Mouse (Mus musculus) midbrain, embryonic 15.5 days (tissue): ENCODE measurements around the gene Sipa1l1. TPM values are rescaled to one million over a fixed set of nuclear protein-coding genes. Genes with fewer than 3 reads are reported as not detected.

ENCODE experiments used
- ATAC-seq: fragments of 200-750 bp; cut with Nextera tagmentation; replicated peaks from 2 replicates; pipeline ENCODE4 v1.8.0; 2017; ENCODE audit warnings: moderate TSS enrichment
- H3K27ac ChIP-seq: fragments of 300-500 bp; sonication (generic); 2 replicates; pipeline ENCODE4 v1.5.1; 2015; ENCODE audit warnings: mild to moderate bottlenecking, inconsistent platforms
- H3K27me3 ChIP-seq: fragments of 300-500 bp; sonication (generic); replicated peaks from 2 replicates; pipeline ENCODE4 v1.6.1; 2015; ENCODE audit warnings: inconsistent platforms
- H3K36me3 ChIP-seq: fragments of 300-500 bp; sonication (generic); replicated peaks from 2 replicates; pipeline ENCODE4 v1.6.1; 2015; ENCODE audit warnings: inconsistent platforms
- H3K4me1 ChIP-seq: fragments of 300-500 bp; sonication (generic); 2 replicates; pipeline ENCODE4 v1.6.1; 2015; ENCODE audit warnings: inconsistent platforms
- H3K4me2 ChIP-seq: fragments of 300-500 bp; sonication (generic); 2 replicates; pipeline ENCODE4 v1.6.1; 2015; ENCODE audit warnings: inconsistent platforms, mild to moderate bottlenecking, moderate library complexity
- H3K4me3 ChIP-seq: fragments of 300-500 bp; sonication (generic); 2 replicates; pipeline ENCODE4 v1.5.1; 2015; ENCODE audit warnings: mild to moderate bottlenecking, inconsistent platforms
- H3K9ac ChIP-seq: fragments of 300-500 bp; sonication (generic); 2 replicates; pipeline ENCODE4 v1.6.1; 2015; ENCODE audit warnings: mild to moderate bottlenecking, inconsistent platforms
- H3K9me3 ChIP-seq: fragments of 300-500 bp; sonication (generic); 2 replicates; pipeline ENCODE4 v1.6.1; 2016; ENCODE audit warnings: inconsistent platforms
- WGBS: fragments of 180-500 bp; shearing (Covaris S2); methylation state at CpG from one replicate; pipeline ENCODE4 v1.1.7; 2015; ENCODE audit warnings: mixed read lengths; 5-methylcytosine and 5-hydroxymethylcytosine counted together
- polyA plus RNA-seq: library from polyadenylated mRNA; unstranded; fragments of >200 nt; fragmentation: Nextera tagmentation; extraction: Ambion mirVana; gene quantifications from 2 replicates; pipeline ENCODE4 v1.2.1, GENCODE M21; 2015

Sipa1l1 gene
- polyA plus RNA-seq, 1 experiment from 2014 or later, result 13.5 TPM

DNA sequence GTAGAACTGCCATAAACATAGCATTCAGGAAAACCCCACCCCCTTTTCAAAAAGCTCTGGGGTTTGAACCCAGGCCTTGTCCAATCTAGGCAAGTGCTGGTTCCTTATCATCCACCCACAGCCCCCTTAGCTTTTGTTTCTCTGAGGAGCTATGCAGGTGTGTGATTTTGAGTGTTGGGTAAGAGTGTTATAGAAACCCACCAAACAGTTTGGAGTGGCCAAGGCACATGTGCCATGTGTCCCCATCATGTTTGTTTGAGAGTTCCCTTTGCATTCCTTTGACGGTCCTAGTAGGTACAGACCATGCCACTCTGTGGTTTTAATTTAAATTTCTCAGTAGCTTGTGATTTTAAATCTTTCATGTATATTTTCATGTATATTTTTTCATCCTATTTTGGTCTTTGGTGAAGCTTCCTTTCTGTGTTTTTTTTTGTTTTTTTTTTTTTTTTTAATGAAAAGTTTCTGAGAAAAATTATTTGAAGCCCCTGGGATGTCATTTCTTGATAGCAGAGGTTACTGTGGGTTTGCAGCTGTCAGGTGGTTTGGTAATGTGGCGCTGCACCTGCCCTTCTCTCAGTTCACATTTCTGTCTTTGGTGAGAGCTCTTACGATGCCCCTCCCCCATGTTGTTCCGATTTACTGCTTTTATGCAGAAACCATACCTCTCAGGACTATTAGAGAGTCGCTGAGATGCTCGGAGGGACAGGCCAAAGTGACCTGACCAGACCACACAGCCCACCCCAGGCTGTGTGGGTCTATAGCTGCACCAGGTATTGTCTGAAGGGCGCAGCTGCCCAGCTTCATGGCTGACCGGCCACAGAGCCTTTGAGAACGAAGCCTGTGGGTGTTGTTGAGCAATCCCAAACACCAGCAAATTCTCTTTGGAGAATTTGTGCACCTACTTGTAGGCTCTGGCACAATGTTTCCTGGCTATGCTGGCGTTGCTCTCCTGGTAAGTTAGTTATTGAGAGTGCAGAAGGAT is 126.1 kb downstream of the Sipa1l1 start:
- Histone ChIP-seq H3K36me3 (no peaks in the 10 kb centered on the region), H3K9me3 (no peaks in the 10 kb centered on the region), H3K4me1 (no peaks in the 10 kb centered on the region), H3K4me3 (no peak overlapping the region), H3K9ac (no peak overlapping the region), H3K27ac (no peak overlapping the region), H3K27me3 (no peaks in the 10 kb centered on the region), H3K4me2 (no peak overlapping the region)
- no peak for ATAC-seq
- WGBS, result 60% methylated on average over 10 of the region's 10 CpGs

DNA sequence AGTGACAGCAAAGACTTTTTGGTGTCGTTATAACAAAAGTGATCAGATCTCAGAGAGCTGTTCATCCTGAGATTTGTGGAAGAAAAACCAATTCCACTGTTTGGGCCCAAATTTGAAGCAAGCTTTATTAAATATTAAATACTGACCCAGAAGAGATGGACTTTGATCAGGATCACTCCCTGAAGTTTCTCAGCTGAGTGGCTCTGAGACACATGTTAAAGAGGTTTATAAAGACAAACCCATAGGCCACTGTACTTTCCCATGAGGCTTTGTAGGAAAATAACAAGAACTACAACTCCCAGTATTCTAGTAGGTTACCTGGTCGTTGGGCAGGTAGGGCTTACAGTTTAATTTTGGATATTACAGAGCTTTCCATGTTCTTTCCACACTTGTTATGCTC is 127.2 kb downstream of the Sipa1l1 start:
- no peak for ATAC-seq
- 86% methylated on average over 2 of the region's 2 CpGs for WGBS
- no peaks in the 10 kb centered on the region for H3K27me3 ChIP-seq

DNA sequence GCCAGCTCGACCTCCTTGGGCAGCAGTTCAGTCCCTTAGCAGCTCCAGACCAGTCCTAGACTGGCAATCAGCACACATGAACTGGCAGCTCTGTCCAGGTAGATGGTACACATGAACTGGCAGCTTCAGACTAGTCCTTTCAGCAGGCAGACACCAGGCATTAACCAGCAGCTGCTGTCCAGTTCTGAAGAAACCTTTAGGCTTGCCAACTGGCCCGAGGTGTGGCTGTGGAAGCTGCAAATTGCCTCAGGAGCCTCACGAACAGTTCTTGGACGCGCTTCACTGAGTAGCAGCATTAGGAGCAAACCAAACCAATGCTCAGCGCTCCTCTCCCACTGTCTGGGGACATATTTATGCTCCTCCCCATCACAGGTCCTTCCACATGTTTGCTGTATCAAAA is 128.1 kb downstream of the Sipa1l1 start:
- 76% methylated on average over 6 of the region's 6 CpGs for WGBS
- Histone ChIP-seq H3K27ac (no peak overlapping the region), H3K9ac (no peak overlapping the region), H3K36me3 (no peaks in the 10 kb centered on the region), H3K27me3 (no peaks in the 10 kb centered on the region), H3K4me2 (no peak overlapping the region), H3K4me3 (no peak overlapping the region), H3K9me3 (no peaks in the 10 kb centered on the region), H3K4me1 (no peaks in the 10 kb centered on the region)
- no peak for ATAC-seq

More for the DNA sequence above, 127.2 kb downstream of the Sipa1l1 start:
- Histone ChIP-seq H3K4me2 (no peak overlapping the region), H3K36me3 (no peaks in the 10 kb centered on the region), H3K9ac (no peak overlapping the region), H3K9me3 (no peaks in the 10 kb centered on the region), H3K4me3 (no peak overlapping the region), H3K27ac (no peak overlapping the region), H3K4me1 (no peaks in the 10 kb centered on the region)

DNA sequence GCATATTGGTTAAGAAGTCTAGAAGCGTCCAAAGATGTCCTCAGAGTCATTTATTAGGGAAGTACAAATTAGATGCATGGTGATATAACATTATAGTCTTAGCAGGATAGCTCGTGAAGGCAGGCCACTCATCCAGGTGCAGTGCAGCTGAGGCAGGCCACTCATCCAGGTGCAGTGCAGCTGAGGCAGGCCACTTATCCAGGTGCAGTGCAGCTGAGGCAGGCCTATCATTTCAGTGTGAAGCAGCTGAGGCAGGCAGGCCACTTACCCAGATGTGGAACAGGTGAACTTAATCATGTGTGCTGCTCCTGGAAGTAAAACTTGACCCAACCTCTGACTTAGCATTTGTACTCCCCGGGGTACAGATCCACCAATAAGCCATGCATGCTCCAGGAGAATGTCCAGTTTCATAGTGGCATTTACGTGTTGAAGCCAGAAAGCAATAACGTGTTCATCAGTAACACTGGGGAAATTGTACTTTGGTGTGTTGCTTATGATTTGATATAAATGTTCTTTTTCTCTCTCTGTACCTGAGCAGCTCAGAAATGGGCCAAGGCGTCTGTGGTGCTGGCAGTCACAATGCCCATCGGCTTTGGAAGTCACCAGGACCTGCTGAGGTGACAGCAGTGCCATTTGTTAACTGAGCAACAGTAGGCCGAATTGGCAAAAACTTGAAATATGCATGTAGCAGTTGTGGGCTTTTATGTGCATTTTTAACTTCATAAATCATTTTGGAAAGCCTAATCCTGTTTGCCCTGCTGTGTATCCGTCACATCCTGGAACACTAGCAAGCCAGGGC is 129.7 kb downstream of the Sipa1l1 start:
- no peak for ATAC-seq
- no peaks in the 10 kb centered on the region for H3K9me3 ChIP-seq
- 90% methylated on average over 9 of the region's 9 CpGs for WGBS
- H3K36me3 ChIP-seq, result no peaks in the 10 kb centered on the region
- H3K4me2 ChIP-seq, result no peak overlapping the region
- H3K27ac ChIP-seq, result no peak overlapping the region
- no peak overlapping the region for H3K9ac ChIP-seq
- H3K4me3 ChIP-seq, result no peak overlapping the region
- no peaks in the 10 kb centered on the region for H3K27me3 ChIP-seq
- H3K4me1 ChIP-seq, result no peaks in the 10 kb centered on the region

DNA sequence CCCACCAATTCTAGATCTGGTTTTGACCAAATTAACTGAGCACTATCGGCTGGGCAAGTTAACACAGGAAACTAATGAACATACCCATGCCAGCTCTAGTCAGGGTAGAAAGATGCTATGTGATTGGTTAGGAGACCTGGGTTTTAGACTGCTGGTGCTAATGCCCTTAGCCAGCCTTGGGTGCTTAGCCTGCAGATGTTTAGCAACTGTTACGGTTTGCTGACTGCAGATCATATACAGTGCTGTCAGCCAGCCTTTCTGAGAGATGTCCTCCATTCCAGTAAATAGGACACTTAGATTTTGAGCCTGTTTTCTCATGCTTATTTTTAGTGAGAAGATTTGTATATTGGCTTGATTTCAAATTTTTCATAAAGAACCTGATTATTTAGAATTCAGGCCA is 135.0 kb downstream of the Sipa1l1 start:
- Histone ChIP-seq H3K4me2 (no peak overlapping the region), H3K4me1 (no peaks in the 10 kb centered on the region), H3K36me3 (no peaks in the 10 kb centered on the region), H3K4me3 (no peak overlapping the region), H3K9ac (no peak overlapping the region), H3K27me3 (no peaks in the 10 kb centered on the region), H3K27ac (no peak overlapping the region), H3K9me3 (no peaks in the 10 kb centered on the region)
- ATAC-seq, result no peak
- 79% methylated on average over 2 of the region's 2 CpGs for WGBS

DNA sequence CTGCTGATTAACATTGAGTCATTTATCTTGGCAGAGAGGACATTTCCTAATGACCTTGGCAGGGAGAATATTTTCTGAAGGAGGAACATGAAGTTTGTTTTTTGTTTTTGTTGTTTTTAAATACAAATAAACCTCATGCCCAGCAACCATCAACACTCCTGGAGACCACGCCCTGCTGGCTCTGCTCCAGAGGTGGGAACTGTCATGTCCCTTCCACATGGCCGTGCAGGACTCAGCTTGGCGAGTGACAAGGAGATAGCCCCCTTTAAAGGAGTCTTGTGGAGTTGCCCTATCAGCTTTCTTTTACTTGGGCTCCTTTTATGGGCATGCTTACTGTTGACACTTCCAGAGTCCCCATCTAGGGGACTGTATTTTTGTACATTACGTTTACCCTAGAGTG is 136.9 kb downstream of the Sipa1l1 start:
- ATAC-seq, result no peak
- Histone ChIP-seq H3K9ac (no peak overlapping the region), H3K27me3 (no peaks in the 10 kb centered on the region), H3K27ac (no peak overlapping the region), H3K4me3 (no peak overlapping the region), H3K36me3 (no peaks in the 10 kb centered on the region), H3K4me2 (no peak overlapping the region), H3K9me3 (no peaks in the 10 kb centered on the region), H3K4me1 (no peaks in the 10 kb centered on the region)
- 85% methylated on average over 4 of the region's 4 CpGs for WGBS

DNA sequence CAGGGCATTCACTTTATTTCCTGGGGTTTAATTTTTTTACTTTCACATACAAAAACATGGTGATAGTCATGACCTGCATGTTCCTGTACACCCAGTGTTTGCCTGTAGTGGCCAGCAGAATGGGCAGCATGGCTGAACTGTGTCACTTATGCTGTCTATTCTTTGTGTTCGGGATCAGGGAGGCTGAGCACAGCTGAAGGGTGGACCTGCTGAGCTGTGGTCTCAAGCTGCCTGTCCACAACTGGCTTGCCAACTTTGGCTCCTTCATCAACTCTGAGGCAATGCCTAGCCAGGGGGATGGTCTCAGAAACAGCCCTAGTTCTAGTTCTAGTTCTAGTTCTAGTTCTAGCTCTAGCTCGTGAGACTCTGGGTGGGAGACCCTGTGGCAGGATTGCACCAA is 142.5 kb downstream of the Sipa1l1 start:
- WGBS, result 69% methylated on average over 2 of the region's 2 CpGs
- H3K36me3 ChIP-seq, result no peaks in the 10 kb centered on the region
- H3K27ac ChIP-seq, result peak overlapping the region; percentile 56
- H3K4me1 ChIP-seq, result peaks cover 6% of the 10 kb centered on the region
- H3K4me2 ChIP-seq, result no peak overlapping the region
- no peaks in the 10 kb centered on the region for H3K9me3 ChIP-seq
- no peak for ATAC-seq
- H3K27me3 ChIP-seq, result no peaks in the 10 kb centered on the region
- no peak overlapping the region for H3K4me3 ChIP-seq
- no peak overlapping the region for H3K9ac ChIP-seq

DNA sequence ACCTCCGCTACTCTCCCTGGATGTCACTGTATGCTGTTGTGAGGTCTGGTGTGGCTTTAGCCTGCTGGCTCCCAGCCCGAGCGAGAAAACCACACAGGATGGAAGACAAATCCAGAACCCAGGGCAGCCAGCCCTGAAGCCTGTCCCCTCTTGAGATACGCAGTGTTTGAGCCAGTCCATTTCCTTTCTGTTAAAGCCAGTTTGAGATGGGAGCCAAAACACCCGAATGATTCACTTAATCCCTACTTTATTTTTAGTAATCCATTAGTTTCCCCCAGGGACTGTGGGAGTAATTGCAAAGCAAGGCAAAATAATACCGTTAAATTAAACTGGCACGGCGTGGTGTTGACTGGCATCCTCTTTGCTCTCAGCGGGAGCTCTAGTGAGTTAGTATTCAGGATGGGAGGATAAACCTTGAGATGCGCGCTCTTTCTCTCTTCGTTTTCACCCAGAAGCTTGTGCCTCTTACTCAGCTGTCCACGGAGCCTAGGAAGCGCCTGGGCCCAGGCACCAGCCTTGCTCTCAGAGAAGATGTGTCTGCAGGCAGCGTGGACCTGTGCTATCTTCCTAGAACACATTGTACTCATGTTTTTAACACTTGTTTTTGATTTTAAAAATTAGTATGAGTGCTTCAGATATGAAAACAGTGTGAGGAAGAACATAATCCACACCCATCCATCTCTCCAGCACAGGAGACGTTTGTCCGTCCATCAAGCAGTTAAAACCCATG is 143.1 kb downstream of the Sipa1l1 start:
- Histone ChIP-seq H3K4me2 (0 out of 2 replicates have a peak overlapping the region, but pooled peaks have one; percentile 3), H3K9ac (no peak overlapping the region), H3K9me3 (no peaks in the 10 kb centered on the region), H3K4me1 (peaks cover 6% of the 10 kb centered on the region), H3K4me3 (no peak overlapping the region), H3K27ac (peak overlapping the region; percentile 56), H3K36me3 (no peaks in the 10 kb centered on the region), H3K27me3 (no peaks in the 10 kb centered on the region)
- WGBS, result 36% methylated on average over 17 of the region's 17 CpGs
- ATAC-seq, result peak; percentile 80

DNA sequence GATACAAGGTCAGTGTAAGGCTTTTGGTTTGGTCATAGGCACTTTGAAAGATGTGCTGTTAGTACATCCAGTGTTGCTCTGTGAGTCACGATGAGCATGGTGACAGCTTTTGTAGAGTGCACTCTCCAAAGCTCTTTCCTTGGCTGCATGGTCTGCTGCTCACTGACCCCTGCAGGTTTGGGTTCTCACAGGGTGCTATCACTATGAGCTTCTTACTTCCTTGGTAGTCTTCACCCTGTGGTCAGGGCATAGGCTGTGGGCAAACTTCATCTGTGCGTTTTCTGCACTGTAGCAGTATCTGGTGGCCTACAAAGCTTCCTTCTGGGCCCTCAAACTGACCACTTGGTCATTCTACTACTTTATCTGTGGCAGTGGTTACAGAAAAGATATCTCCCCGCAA is 144.0 kb downstream of the Sipa1l1 start:
- 86% methylated on average over 3 of the region's 3 CpGs for WGBS
- no peak for ATAC-seq
- no peaks in the 10 kb centered on the region for H3K27me3 ChIP-seq
- H3K9ac ChIP-seq, result no peak overlapping the region
- no peak overlapping the region for H3K4me2 ChIP-seq
- H3K4me3 ChIP-seq, result no peak overlapping the region
- no peak overlapping the region for H3K27ac ChIP-seq
- H3K9me3 ChIP-seq, result no peaks in the 10 kb centered on the region
- H3K36me3 ChIP-seq, result no peaks in the 10 kb centered on the region
- H3K4me1 ChIP-seq, result peaks cover 6% of the 10 kb centered on the region

DNA sequence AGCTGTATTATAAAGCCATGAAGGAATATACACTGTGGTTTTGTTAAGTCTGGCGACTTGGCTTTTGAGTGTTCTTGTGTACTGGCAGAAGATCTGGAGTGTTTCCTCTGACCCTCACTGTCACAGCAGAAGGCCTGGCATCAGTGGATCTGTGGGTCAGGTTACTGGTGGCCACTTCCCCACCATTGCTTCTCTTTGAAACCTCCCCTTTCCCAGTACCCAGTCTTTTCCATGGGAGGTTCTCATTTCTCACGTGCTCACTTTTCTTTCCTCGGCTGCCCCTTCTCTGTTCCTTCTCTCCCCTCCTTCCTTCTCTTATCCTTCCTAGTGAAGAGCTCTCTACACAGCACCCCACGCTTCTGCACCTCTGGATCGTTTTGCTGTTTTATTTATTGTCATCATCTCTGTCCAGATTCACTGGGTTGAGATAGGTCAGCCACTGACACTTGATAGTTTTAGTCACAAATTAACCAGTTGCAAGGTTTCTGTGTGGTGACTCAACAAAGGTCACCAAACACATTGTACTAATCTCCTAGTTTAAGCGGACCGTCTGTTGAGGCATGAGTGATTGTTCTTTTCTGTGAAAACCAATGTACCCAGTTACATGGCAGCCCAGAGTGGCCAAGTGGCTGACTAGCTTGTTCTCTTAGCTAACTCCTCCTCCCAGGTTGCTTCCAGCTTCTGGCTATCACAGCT is 150.5 kb downstream of the Sipa1l1 start:
- H3K4me1 ChIP-seq, result no peaks in the 10 kb centered on the region
- no peak overlapping the region for H3K4me3 ChIP-seq
- ATAC-seq, result no peak
- no peaks in the 10 kb centered on the region for H3K36me3 ChIP-seq
- H3K4me2 ChIP-seq, result no peak overlapping the region
- WGBS, result 84% methylated on average over 7 of the region's 7 CpGs
- no peak overlapping the region for H3K9ac ChIP-seq
- H3K27ac ChIP-seq, result no peak overlapping the region
- H3K9me3 ChIP-seq, result no peaks in the 10 kb centered on the region
- H3K27me3 ChIP-seq, result no peaks in the 10 kb centered on the region

DNA sequence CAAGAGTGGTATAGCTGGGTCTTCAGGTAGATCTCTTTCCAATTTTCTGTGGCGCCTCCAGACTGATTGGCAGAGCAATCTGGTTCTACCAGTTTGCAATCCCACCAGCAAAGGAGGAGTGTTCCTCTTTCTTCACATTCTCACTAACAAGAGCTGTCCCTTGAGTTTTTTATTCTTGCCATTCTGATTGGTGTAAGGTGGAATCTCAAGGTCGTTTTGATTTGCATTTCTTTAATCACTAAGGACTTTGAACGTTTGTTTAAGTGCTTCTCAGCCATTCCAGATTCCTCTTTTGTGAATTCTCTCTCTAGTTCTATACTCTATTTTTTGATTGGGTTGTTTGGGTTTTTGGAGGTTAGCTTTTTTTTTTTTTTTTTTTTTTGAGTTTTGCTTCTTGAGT is 151.1 kb downstream of the Sipa1l1 start:
- 65% methylated on average over 3 of the region's 3 CpGs for WGBS
- no peak overlapping the region for H3K4me3 ChIP-seq
- no peak overlapping the region for H3K4me2 ChIP-seq
- no peaks in the 10 kb centered on the region for H3K4me1 ChIP-seq
- ATAC-seq, result no peak
- no peak overlapping the region for H3K27ac ChIP-seq
- no peaks in the 10 kb centered on the region for H3K27me3 ChIP-seq
- H3K9me3 ChIP-seq, result no peaks in the 10 kb centered on the region
- H3K36me3 ChIP-seq, result no peaks in the 10 kb centered on the region
- no peak overlapping the region for H3K9ac ChIP-seq
